Mouse (Mus musculus): ENCODE results near the gene Gm4216. TPM values are rescaled to one million over a fixed set of nuclear protein-coding genes. Genes with fewer than 3 reads are reported as not detected.
"Not testable (repeated sequence)": the region's sequence is repeated elsewhere in the genome, so short reads cannot be mapped to it uniquely, and the experiment has no call there.

The Gm4216 gene
- not detected in 2 replicates for polyA plus RNA-seq (2011; ENCODE audit: insufficient read length, low read depth, missing spikeins)

- H3K4me3 ChIP-seq (ENCODE audit: insufficient read depth, low read length); H3K4me1 ChIP-seq (ENCODE audit: control insufficient read depth, insufficient read depth, low read length); H3K27ac ChIP-seq (ENCODE audit: insufficient read depth, low read length): not testable (repeated sequence)
These were observed at the start of gene Gm4216 for GRCm38 (mm10) chr7:23019823-23020222. Gm4216 (minus strand) TSS chr7:23019923.

DNA sequence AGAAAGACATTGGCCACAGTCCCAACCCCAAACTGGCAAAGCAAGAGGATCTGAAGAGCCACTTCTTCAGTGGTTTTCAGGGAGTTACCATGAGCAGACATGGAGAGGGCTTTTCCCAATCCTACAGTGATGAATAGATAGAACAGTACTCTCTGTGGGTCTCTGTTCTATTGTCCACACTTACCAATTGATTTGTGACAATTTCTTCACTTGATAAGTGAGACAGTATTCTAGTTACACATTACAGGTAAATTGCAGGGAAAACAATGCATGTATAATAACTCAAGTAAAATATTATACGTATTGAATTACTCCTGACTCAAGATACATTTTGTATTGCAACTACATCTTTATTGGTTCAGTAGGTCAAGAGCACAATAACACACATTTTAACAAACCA lies 47.6 kb upstream of the Gm4216 start, which contains the start of gene Gm8720:
TSS of gene Gm8720 (minus strand) at position 101 of the 400 bp plus-strand sequence.
- H3K4me3 ChIP-seq (ENCODE audit: insufficient read depth, low read length); H3K4me1 ChIP-seq (ENCODE audit: control insufficient read depth, insufficient read depth, low read length); H3K27ac ChIP-seq (ENCODE audit: insufficient read depth, low read length): not testable (repeated sequence)

DNA sequence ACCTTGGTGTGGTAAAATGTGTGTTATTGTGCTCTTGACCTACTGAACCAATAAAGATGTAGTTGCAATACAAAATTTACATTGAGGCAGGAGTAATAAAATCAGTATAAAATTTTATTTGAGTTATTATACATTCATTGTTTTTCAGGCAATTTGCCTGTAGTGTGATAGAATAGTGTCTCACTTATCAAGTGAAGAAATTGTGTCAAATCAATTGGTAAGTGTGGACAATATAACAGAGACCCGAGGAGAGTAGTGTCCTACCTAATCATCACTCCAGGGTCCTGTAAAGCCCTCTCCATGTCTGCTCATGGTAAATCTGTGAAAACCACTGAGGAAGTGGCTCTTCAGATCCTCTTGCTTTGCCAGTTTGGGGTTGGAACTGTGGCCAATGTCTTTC lies 35.5 kb upstream of the Gm4216 start, which contains the start of gene Vmn1r163:
TSS of gene Vmn1r163 (plus strand) at position 301 of the 400 bp plus-strand sequence.
- H3K4me3 ChIP-seq (ENCODE audit: insufficient read depth, low read length); H3K4me1 ChIP-seq (ENCODE audit: control insufficient read depth, insufficient read depth, low read length); H3K27ac ChIP-seq (ENCODE audit: insufficient read depth, low read length): not testable (repeated sequence)

- not testable (repeated sequence) for H3K4me1 ChIP-seq (ENCODE audit: control insufficient read depth, insufficient read depth, low read length); H3K27ac ChIP-seq (ENCODE audit: insufficient read depth, low read length); H3K4me3 ChIP-seq (ENCODE audit: insufficient read depth, low read length)
These were observed 35.1 kb downstream of the Gm4216 start, which contains the start of gene Gm4214 for GRCm38 (mm10) chr7:22984573-22984972. Gm4214 (minus strand) TSS chr7:22984673.

Other genes with a start within 250 kb of the Gm4216 start
- gene Vmn1r158, start 229.1 kb downstream of the Gm4216 start, polyA plus RNA-seq (2011; ENCODE audit: insufficient read length, low read depth, missing spikeins) = not detected in 2 replicates
- gene Vmn1r159, start 176.3 kb downstream of the Gm4216 start, polyA plus RNA-seq (2011; ENCODE audit: insufficient read length, low read depth, missing spikeins) = not detected in 2 replicates
- gene Vmn1r160, start 148.7 kb downstream of the Gm4216 start, polyA plus RNA-seq (2011; ENCODE audit: insufficient read length, low read depth, missing spikeins) = not detected in 2 replicates
- gene Gm4214, start 35.2 kb downstream of the Gm4216 start, polyA plus RNA-seq (2011; ENCODE audit: insufficient read length, low read depth, missing spikeins) = not detected in 2 replicates
- not detected in 2 replicates for gene Vmn1r163, start 35.6 kb upstream of the Gm4216 start, polyA plus RNA-seq (2011; ENCODE audit: insufficient read length, low read depth, missing spikeins)
- gene Gm8720, start 47.5 kb upstream of the Gm4216 start, polyA plus RNA-seq (2011; ENCODE audit: insufficient read length, low read depth, missing spikeins) = not detected in 2 replicates
- not detected in 2 replicates for gene Gm10662, start 124.6 kb upstream of the Gm4216 start, polyA plus RNA-seq (2011; ENCODE audit: insufficient read length, low read depth, missing spikeins)
- gene Vmn1r165, start 197.4 kb upstream of the Gm4216 start, polyA plus RNA-seq (2011; ENCODE audit: insufficient read length, low read depth, missing spikeins) = not detected in 2 replicates
- not detected in 2 replicates for gene Vmn1r166, start 231.8 kb upstream of the Gm4216 start, polyA plus RNA-seq (2011; ENCODE audit: insufficient read length, low read depth, missing spikeins)

Data from embryonic fibroblast, embryonic 13.5 days (primary cell).